Mouse (Mus musculus) urinary bladder, adult 18-20 months (tissue): Measurements from ENCODE around the gene Oxa1l.
A peak's percentile ranks its signal among the peaks of the same experiment; 100 is the strongest.

ENCODE experiments used
- DNase-seq, 2 experiments: peaks; one replicate each; pipeline ENCODE4 v3.0.0; 2022; ENCODE audit warnings: low spot score in 2 of 2, mixed read lengths in 2 of 2

Gene Oxa1l

GRCm38 (mm10) chr14:54409980-54410810, 49.6 kb downstream of the Oxa1l start:
- DNase-seq = peak in 1 of 2 experiments; percentile 24

- DNase-seq = no peak
These were observed 51.5 kb downstream of the Oxa1l start for GRCm38 (mm10) chr14:54412000-54412576.

GRCm38 (mm10) chr14:54412629-54413170, 52.1 kb downstream of the Oxa1l start:
- DNase-seq = no peak

- peak in 1 of 2 experiments; percentile 24 for DNase-seq
These were observed 53.5 kb downstream of the Oxa1l start for GRCm38 (mm10) chr14:54413877-54414700.

GRCm38 (mm10) chr14:54415241-54416020, 54.8 kb downstream of the Oxa1l start:
- no peak for DNase-seq

GRCm38 (mm10) chr14:54416229-54416775, 55.7 kb downstream of the Oxa1l start:
- DNase-seq = no peak

GRCm38 (mm10) chr14:54416830-54417229, 56.2 kb downstream of the Oxa1l start:
- DNase-seq = no peak

GRCm38 (mm10) chr14:54417623-54418081, 57.0 kb downstream of the Oxa1l start, which contains the start of gene Slc7a7:
Gene Slc7a7, minus strand, starts transcription at chr14:54417780.
- DNase-seq = no peak
